Mouse (Mus musculus) layer of hippocampus, postnatal 25 days (tissue): Measurements from ENCODE around the gene Cdc20b. TPM values are rescaled to one million over a fixed set of nuclear protein-coding genes. Genes with fewer than 3 reads are reported as not detected.

ENCODE experiments used
- DNase-seq, 2 experiments: peaks; one replicate each; pipeline ENCODE4 v3.0.0; 2022; ENCODE audit warnings: mixed read lengths in 2 of 2, low spot score in 1 of 2; ENCODE audit errors: extremely low spot score in 1 of 2
- total RNA-seq, 2 experiments: library from RNA; stranded (reverse); gene quantifications; 2 replicates each; pipeline ENCODE4 v1.2.3; 2021

The Cdc20b gene
- total RNA-seq, 2 experiments from 2014 or later = 0.39 TPM; not detected in 1

- no peak for DNase-seq
Observed at GRCm38 (mm10) chr13:113023274-113024143, 11.4 kb upstream of the Cdc20b start.

- DNase-seq = no peak
Observed at GRCm38 (mm10) chr13:113031351-113031750, 3.6 kb upstream of the Cdc20b start.

- DNase-seq = peak; percentile 17 to 20
Observed at GRCm38 (mm10) chr13:113031792-113032571, 2.9 kb upstream of the Cdc20b start.

GRCm38 (mm10) chr13:113032831-113033230 lies 2.1 kb upstream of the Cdc20b start:
- DNase-seq = no peak

- no peak for DNase-seq
Observed at GRCm38 (mm10) chr13:113034271-113034886, 532 bp upstream of the Cdc20b start.

GRCm38 (mm10) chr13:113035852-113036251 lies 941 bp downstream of the Cdc20b start:
- peak; percentile 37 to 55 for DNase-seq

GRCm38 (mm10) chr13:113044876-113045275 lies 10.0 kb downstream of the Cdc20b start:
- DNase-seq = no peak

GRCm38 (mm10) chr13:113045458-113046110 lies 10.7 kb downstream of the Cdc20b start:
- no peak for DNase-seq

- no peak for DNase-seq
Observed at GRCm38 (mm10) chr13:113046211-113046883, 11.4 kb downstream of the Cdc20b start, which contains the start of gene Gpx8. Gene Gpx8, minus strand, starts transcription at chr13:113046410.

GRCm38 (mm10) chr13:113047018-113047417 lies 12.1 kb downstream of the Cdc20b start:
- no peak for DNase-seq

GRCm38 (mm10) chr13:113047647-113048046 lies 12.7 kb downstream of the Cdc20b start:
- DNase-seq = no peak

GRCm38 (mm10) chr13:113054230-113054629 lies 19.3 kb downstream of the Cdc20b start:
- DNase-seq = no peak

GRCm38 (mm10) chr13:113055826-113056225 lies 20.9 kb downstream of the Cdc20b start:
- no peak for DNase-seq

GRCm38 (mm10) chr13:113061746-113062145 lies 26.8 kb downstream of the Cdc20b start:
- DNase-seq = no peak

- DNase-seq = no peak
Observed at GRCm38 (mm10) chr13:113064542-113064941, 29.6 kb downstream of the Cdc20b start.

- no peak for DNase-seq
Observed at GRCm38 (mm10) chr13:113079021-113079420, 44.1 kb downstream of the Cdc20b start.

- no peak for DNase-seq
Observed at GRCm38 (mm10) chr13:113082101-113082500, 47.2 kb downstream of the Cdc20b start.

- DNase-seq = no peak
Observed at GRCm38 (mm10) chr13:113084732-113085131, 49.8 kb downstream of the Cdc20b start.

GRCm38 (mm10) chr13:113087226-113088017 lies 52.5 kb downstream of the Cdc20b start:
- no peak for DNase-seq
